Mouse (Mus musculus): ENCODE measurements around the gene Tbx19.

GRCm38 (mm10) chr1:165119011-165119726 is 41.4 kb downstream of the Tbx19 start:
- no peak for TF ChIP-seq EP300 (IDR thresholded peaks at IDR 0.05; ENCODE audit: insufficient read depth, low read depth, low read length)
- TF ChIP-seq POLR2A (IDR thresholded peaks at IDR 0.05; ENCODE audit: insufficient read depth, low read depth, low read length), result no peak

All from heart, adult 2 months (tissue).